Mouse (Mus musculus) lung, postnatal 25 days (tissue): ENCODE measurements around the gene Gpa33.

Experiments used
- DNase-seq: peaks from one replicate; pipeline ENCODE4 v3.0.0; 2022; ENCODE audit warnings: low spot score

Gene Gpa33

GRCm38 (mm10) chr1:166130224-166130860, at the start of gene Gpa33:
Gene Gpa33, plus strand, starts transcription at chr1:166130238.
- DNase-seq = no peak

GRCm38 (mm10) chr1:166088446-166089170, 41.4 kb upstream of the Gpa33 start:
- no peak for DNase-seq

- DNase-seq = no peak
Observed at GRCm38 (mm10) chr1:166089337-166089736, 40.7 kb upstream of the Gpa33 start.

GRCm38 (mm10) chr1:166089739-166090138, 40.3 kb upstream of the Gpa33 start:
- no peak for DNase-seq

- DNase-seq = no peak
Observed at GRCm38 (mm10) chr1:166090306-166090705, 39.7 kb upstream of the Gpa33 start.

- DNase-seq = no peak
Observed at GRCm38 (mm10) chr1:166094462-166094861, 35.6 kb upstream of the Gpa33 start.

- DNase-seq = no peak
Observed at GRCm38 (mm10) chr1:166098120-166098519, 31.9 kb upstream of the Gpa33 start.

- peak; percentile 21 for DNase-seq
Observed at GRCm38 (mm10) chr1:166102920-166103608, 27.0 kb upstream of the Gpa33 start.

GRCm38 (mm10) chr1:166104858-166105257, 25.2 kb upstream of the Gpa33 start:
- DNase-seq = no peak

GRCm38 (mm10) chr1:166105464-166105863, 24.6 kb upstream of the Gpa33 start:
- DNase-seq = no peak

- no peak for DNase-seq
Observed at GRCm38 (mm10) chr1:166114986-166115385, 15.1 kb upstream of the Gpa33 start.

GRCm38 (mm10) chr1:166115719-166116118, 14.3 kb upstream of the Gpa33 start:
- no peak for DNase-seq

GRCm38 (mm10) chr1:166117866-166118639, 12.0 kb upstream of the Gpa33 start:
- DNase-seq = no peak

- no peak for DNase-seq
Observed at GRCm38 (mm10) chr1:166122114-166122513, 7.9 kb upstream of the Gpa33 start.

- DNase-seq = no peak
Observed at GRCm38 (mm10) chr1:166123045-166123444, 7.0 kb upstream of the Gpa33 start.

GRCm38 (mm10) chr1:166123751-166124150, 6.3 kb upstream of the Gpa33 start:
- no peak for DNase-seq

GRCm38 (mm10) chr1:166124932-166125593, 5.0 kb upstream of the Gpa33 start:
- no peak for DNase-seq

GRCm38 (mm10) chr1:166126290-166126689, 3.7 kb upstream of the Gpa33 start:
- DNase-seq = no peak

GRCm38 (mm10) chr1:166126795-166127194, 3.2 kb upstream of the Gpa33 start:
- DNase-seq = no peak

GRCm38 (mm10) chr1:166127719-166128118, 2.3 kb upstream of the Gpa33 start, which contains the start of gene Dusp27:
Gene Dusp27, minus strand, starts transcription at chr1:166127922.
- DNase-seq = no peak

- DNase-seq = no peak
Observed at GRCm38 (mm10) chr1:166128551-166128950, 1.5 kb upstream of the Gpa33 start.

- no peak for DNase-seq
Observed at GRCm38 (mm10) chr1:166132367-166132766, 2.3 kb downstream of the Gpa33 start.
